Mouse (Mus musculus) heart, postnatal 0 days (tissue): ENCODE data around the gene Zeb2. TPM values are rescaled to one million over a fixed set of nuclear protein-coding genes. Genes with fewer than 3 reads are reported as not detected.

Experiments used
- ATAC-seq: fragments of 200-750 bp; cut with Nextera tagmentation; 2 replicates; pipeline ENCODE4 v1.8.0; 2017; ENCODE audit warnings: low read depth, moderate number of reproducible peaks, moderate library complexity; ENCODE audit not compliant: insufficient read depth
- DNase-seq: peaks from one replicate; pipeline ENCODE4 v3.0.0-alpha.2; 2016; ENCODE audit warnings: low spot score
- H3K27ac ChIP-seq: fragments of 300-500 bp; sonication (generic); 2 replicates; pipeline ENCODE4 v1.5.1; 2014; ENCODE audit warnings: low read depth, mild to moderate bottlenecking
- H3K27me3 ChIP-seq: fragments of 300-500 bp; sonication (generic); 2 replicates; pipeline ENCODE4 v1.6.1; 2014; ENCODE audit warnings: low read length, mixed read lengths; ENCODE audit not compliant: control insufficient read depth, insufficient read depth
- H3K36me3 ChIP-seq: fragments of 300-500 bp; sonication (generic); replicated peaks from 2 replicates; pipeline ENCODE4 v1.6.1; 2014; ENCODE audit warnings: low read length, mixed read lengths; ENCODE audit not compliant: control insufficient read depth, insufficient read depth
- H3K4me1 ChIP-seq: fragments of 300-500 bp; sonication (generic); 2 replicates; pipeline ENCODE4 v1.6.1; 2014; ENCODE audit warnings: antibody characterized with exemption; ENCODE audit not compliant: control insufficient read depth, insufficient read depth
- H3K4me2 ChIP-seq: fragments of 300-500 bp; sonication (generic); 2 replicates; pipeline ENCODE4 v1.6.1; 2014; ENCODE audit warnings: low read depth, mild to moderate bottlenecking, low read length, moderate library complexity
- H3K4me3 ChIP-seq: fragments of 300-500 bp; sonication (generic); 2 replicates; pipeline ENCODE4 v1.5.1; 2014; ENCODE audit warnings: low read depth, low read length
- H3K9ac ChIP-seq: fragments of 300-500 bp; sonication (generic); replicated peaks from 2 replicates; pipeline ENCODE4 v1.6.1; 2014; ENCODE audit warnings: low read depth, low read length, mixed read lengths
- H3K9me3 ChIP-seq: fragments of 300-500 bp; sonication (generic); replicated peaks from 2 replicates; pipeline ENCODE4 v1.6.1; 2016; ENCODE audit warnings: low read length; ENCODE audit not compliant: control insufficient read depth
- CTCF ChIP-seq: IDR thresholded peaks from 2 replicates; pipeline ENCODE4 v1.5.1; 2016; ENCODE audit warnings: antibody characterized with exemption, control low read depth, low read depth
- EP300 ChIP-seq: IDR thresholded peaks from 2 replicates; pipeline ENCODE4 v1.6.1; 2016; ENCODE audit warnings: antibody characterized with exemption, low read depth
- WGBS: fragments of 180-500 bp; shearing (Covaris S2); extraction: QIAGEN DNeasy Blood & Tissue Kit; methylation state at CpG from one replicate; pipeline ENCODE4 v1.1.7; 2014; 5-methylcytosine and 5-hydroxymethylcytosine counted together
- polyA plus RNA-seq: library from polyadenylated mRNA; unstranded; fragments of >200 nt; fragmentation: Nextera tagmentation; extraction: Ambion mirVana; gene quantifications from 2 replicates; pipeline ENCODE4 v1.2.1, GENCODE M21; 2015
- total RNA-seq: library from RNA; depleted of rRNA; stranded (reverse); fragments of >200 nt; gene quantifications from 2 replicates; pipeline ENCODE4 v1.2.3, GENCODE M21; 2014; ENCODE audit warnings: low replicate concordance

Zeb2 gene
- total and polyA plus RNA-seq, 2 experiments from 2014 or later: 13.4 to 41.2 TPM

GRCm38 (mm10) chr2:45102191-45102638 lies 15.0 kb downstream of the Zeb2 start:
- Histone ChIP-seq H3K4me2 (no peak overlapping the region), H3K27ac (0 out of 2 replicates have a peak overlapping the region, but pooled peaks have one; percentile 5), H3K4me3 (no peak overlapping the region), H3K27me3 (no peaks in the 10 kb centered on the region), H3K4me1 (peaks cover 70% of the 10 kb centered on the region), H3K9me3 (no peaks in the 10 kb centered on the region), H3K9ac (no peak overlapping the region), H3K36me3 (no peaks in the 10 kb centered on the region)
- no peak for TF ChIP-seq EP300
- no peak for TF ChIP-seq CTCF
- no peak for DNase-seq
- WGBS: 57% methylated on average over 8 of the region's 8 CpGs
- no peak for ATAC-seq

DNA sequence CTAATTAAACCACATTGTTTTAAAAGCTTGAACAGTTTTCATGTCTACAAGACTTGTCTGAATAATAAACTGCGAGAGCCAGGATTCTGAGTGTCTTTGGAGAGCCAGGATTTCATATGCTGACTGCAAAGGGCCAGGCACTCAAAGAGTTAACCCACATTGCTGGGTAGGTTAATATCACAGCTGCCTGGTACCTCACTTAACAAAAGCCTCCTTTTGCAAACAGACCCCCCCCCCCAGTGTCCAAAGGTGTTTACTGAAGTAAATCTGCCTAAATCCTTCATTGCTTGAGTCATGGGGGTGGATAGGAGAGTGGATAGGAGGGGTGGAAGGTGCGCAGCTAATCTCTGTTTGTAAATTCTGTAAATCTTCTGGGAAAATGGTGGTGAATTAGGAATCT lies 15.6 kb downstream of the Zeb2 start:
- no peak overlapping the region for H3K4me2 ChIP-seq
- no peaks in the 10 kb centered on the region for H3K9me3 ChIP-seq
- ATAC-seq (no peak), DNase-seq (no peak)
- H3K36me3 ChIP-seq: no peaks in the 10 kb centered on the region
- no peak overlapping the region for H3K27ac ChIP-seq
- 90% methylated on average over 2 of the region's 2 CpGs for WGBS
- no peak overlapping the region for H3K9ac ChIP-seq
- TF ChIP-seq EP300: no peak
- no peak for TF ChIP-seq CTCF
- H3K4me1 ChIP-seq: peaks cover 73% of the 10 kb centered on the region
- H3K27me3 ChIP-seq: no peaks in the 10 kb centered on the region
- no peak overlapping the region for H3K4me3 ChIP-seq

DNA sequence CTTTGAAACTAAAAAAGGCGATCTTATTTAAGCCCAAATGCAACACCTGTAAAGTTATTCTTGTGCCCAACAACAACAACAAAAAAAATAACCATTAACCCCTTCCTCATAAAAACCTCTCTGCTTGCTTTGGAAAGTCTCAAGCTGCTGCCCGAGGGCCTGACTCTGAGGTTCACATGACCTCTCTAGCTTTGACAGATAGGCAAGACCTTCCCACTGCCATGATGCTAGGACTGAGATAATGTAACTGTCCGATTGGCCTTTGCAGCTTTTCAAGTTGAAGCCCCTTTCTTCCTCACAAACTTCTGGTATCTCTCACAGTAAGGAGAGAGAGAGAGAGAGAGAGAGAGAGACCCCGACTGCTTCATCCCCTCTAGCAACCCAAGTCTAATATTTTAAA lies 16.2 kb downstream of the Zeb2 start:
- Histone ChIP-seq H3K27ac (no peak overlapping the region), H3K36me3 (no peaks in the 10 kb centered on the region), H3K4me1 (peaks cover 72% of the 10 kb centered on the region), H3K4me3 (no peak overlapping the region), H3K27me3 (no peaks in the 10 kb centered on the region), H3K9ac (no peak overlapping the region), H3K4me2 (no peak overlapping the region), H3K9me3 (no peaks in the 10 kb centered on the region)
- 49% methylated on average over 4 of the region's 4 CpGs for WGBS
- TF ChIP-seq EP300 (no peak), CTCF (no peak)
- DNase-seq: no peak
- no peak for ATAC-seq

- Histone ChIP-seq H3K36me3 (no peaks in the 10 kb centered on the region), H3K4me3 (no peak overlapping the region), H3K27ac (0 out of 2 replicates have a peak overlapping the region, but pooled peaks have one; percentile 31), H3K9ac (no peak overlapping the region), H3K27me3 (no peaks in the 10 kb centered on the region), H3K4me1 (peaks cover 67% of the 10 kb centered on the region), H3K9me3 (no peaks in the 10 kb centered on the region), H3K4me2 (no peak overlapping the region)
- no peak for TF ChIP-seq EP300
- TF ChIP-seq CTCF: no peak
- 49% methylated on average over 7 of the region's 7 CpGs for WGBS
- DNase-seq (no peak), ATAC-seq (no peak)
Observed at GRCm38 (mm10) chr2:45100628-45101027, 16.6 kb downstream of the Zeb2 start.

DNA sequence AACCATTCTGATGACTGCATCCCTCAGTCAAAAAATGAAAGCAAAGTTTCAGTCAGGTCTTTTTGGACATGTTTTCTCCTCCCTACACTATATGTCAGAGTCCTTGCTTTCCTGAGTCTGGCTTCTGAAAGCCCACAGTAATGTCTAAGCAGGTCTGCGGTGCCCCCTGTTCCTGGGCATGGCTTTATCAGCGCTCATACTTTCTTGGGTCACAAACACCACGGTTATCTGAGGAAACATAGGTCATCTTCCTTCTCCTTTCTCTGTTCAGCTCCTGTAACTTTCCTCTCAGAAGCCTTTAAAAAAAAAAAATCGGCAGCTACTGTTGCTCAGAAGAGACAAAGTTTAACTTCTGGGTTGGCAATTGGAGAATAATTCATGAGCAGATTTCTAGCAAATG lies 17.2 kb downstream of the Zeb2 start:
- TF ChIP-seq EP300: no peak
- TF ChIP-seq CTCF: no peak
- Histone ChIP-seq H3K4me3 (no peak overlapping the region), H3K27ac (peak overlapping the region; percentile 31), H3K4me2 (peak overlapping the region; percentile 31; the same call in 1 of the 2 replicates), H3K9me3 (no peaks in the 10 kb centered on the region), H3K4me1 (peaks cover 62% of the 10 kb centered on the region), H3K9ac (no peak overlapping the region), H3K27me3 (no peaks in the 10 kb centered on the region), H3K36me3 (no peaks in the 10 kb centered on the region)
- WGBS: 31% methylated on average over 4 of the region's 4 CpGs
- ATAC-seq: no peak
- DNase-seq: no peak

DNA sequence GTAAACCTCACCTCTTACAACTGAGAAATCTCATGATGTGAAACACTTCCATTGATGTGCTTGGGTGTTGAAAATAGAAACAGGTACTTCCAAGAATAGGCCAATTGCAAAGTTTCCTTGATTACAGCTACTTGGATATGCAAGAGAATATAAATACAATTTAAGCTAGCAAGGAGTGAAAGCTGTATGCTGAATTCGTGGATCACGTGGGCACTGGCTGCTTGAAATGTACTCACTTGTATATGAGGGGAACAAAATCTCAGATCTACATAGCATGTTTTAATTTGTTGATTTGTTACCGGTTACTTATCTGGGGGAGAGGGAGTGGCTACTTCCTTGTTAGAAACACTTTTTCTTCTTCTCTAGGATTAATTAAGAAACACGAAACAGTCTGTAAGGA lies 18.1 kb downstream of the Zeb2 start:
- TF ChIP-seq EP300 (no peak), CTCF (no peak)
- H3K9me3 ChIP-seq: no peaks in the 10 kb centered on the region
- H3K27me3 ChIP-seq: no peaks in the 10 kb centered on the region
- no peak overlapping the region for H3K4me3 ChIP-seq
- 59% methylated on average over 4 of the region's 4 CpGs for WGBS
- no peak for ATAC-seq
- no peak overlapping the region for H3K4me2 ChIP-seq
- 0 out of 2 replicates have a peak overlapping the region, but pooled peaks have one; percentile 4 for H3K27ac ChIP-seq
- no peak for DNase-seq
- peaks cover 58% of the 10 kb centered on the region for H3K4me1 ChIP-seq
- H3K36me3 ChIP-seq: peaks cover 4% of the 10 kb centered on the region; the same call in 1 of the 2 replicates
- H3K9ac ChIP-seq: no peak overlapping the region
